Mouse (Mus musculus) hematopoietic stem cell, adult 5-6 weeks (primary cell): ENCODE results near the gene Cenpa. TPM values are rescaled to one million over a fixed set of nuclear protein-coding genes. Genes with fewer than 3 reads are reported as not detected.

Source experiments
- ATAC-seq, 2 experiments: fragments of 125-278 bp in 1 of 2; replicated peaks in 1 of 2; 2 replicates each; pipeline ENCODE4 v1.8.0; 2016 to 2017; ENCODE audit warnings: inconsistent platforms in 2 of 2, mild to moderate bottlenecking in 2 of 2, moderate number of reproducible peaks in 2 of 2, low read depth in 1 of 2, moderate TSS enrichment in 1 of 2; ENCODE audit not compliant: low FRiP score in 2 of 2, poor library complexity in 2 of 2, severe bottlenecking in 2 of 2, insufficient read depth in 1 of 2, low TSS enrichment in 1 of 2
- total RNA-seq: library from RNA; stranded (forward); fragments of 172-1452, 232-1000 nt; gene quantifications from 2 replicates; pipeline ENCODE4 v1.2.3, GENCODE M21; 2017

Cenpa gene
- total RNA-seq, 1 experiment from 2014 or later, result 74.1 TPM

DNA sequence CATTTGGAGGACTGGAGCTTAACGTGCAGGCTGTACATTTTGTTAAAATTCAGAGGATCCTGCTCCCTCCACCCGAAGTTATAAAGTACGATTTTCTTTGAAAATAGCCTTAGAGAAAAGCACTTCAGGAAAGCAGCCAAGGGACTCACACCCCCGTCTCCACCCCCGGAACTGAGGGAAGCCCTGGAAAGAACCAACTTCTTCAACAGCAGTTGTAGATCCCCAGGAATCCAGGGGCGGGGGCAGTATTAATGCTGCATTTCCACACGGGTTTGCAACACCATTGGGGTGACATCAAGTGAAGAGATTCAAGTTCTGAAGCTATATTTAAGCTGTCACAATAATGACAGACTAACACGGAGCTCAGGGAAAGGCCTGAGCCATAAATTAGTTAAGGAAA, 43.9 kb downstream of the Cenpa start:
- ATAC-seq, result no peak

DNA sequence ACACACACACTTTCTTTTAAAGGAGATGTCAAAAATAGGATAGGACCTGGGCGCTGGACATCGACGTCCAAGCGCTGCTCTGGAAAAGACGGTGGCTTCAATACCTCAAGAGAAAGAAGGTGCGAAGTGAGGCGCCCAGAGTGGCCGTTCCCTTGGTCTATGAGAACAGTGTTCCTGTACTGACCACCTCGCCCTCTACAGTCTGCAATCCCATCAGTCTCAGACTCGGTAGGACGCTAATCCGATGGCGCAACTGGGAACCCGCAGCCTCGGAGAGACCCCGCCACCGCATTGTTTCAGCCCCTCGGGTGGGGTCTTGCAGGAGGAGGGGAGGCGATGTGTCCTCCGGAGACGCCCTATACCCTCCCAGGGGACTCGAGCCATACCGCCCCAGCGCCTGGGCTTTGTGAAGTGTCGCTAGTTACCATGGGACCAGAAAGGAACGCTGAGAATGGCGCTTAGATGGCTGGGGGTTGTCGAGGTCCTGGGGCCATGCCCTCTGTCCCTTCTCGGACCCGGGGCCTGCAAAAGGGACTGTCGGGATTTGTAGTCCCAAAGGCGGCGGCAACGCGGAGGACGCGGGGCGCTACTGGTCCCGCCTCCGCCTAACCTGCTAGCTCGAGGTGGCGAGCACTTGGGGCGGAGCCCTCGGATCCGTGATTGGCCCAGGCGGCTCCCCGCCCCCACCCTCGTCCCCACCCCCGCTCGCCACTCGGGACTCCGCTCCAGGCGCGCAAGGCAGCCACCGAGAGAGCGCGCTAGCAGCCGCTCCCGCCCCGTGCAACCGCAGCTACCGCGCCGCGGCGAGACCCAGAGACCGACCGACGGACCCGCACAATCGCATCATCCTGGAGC, 44.8 kb downstream of the Cenpa start, which contains the start of gene Dpysl5:
Gene Dpysl5, plus strand, starts transcription at position 418 of the 855 bp plus-strand sequence.
- ATAC-seq, result no peak; a peak in 1 of 4 replicates

DNA sequence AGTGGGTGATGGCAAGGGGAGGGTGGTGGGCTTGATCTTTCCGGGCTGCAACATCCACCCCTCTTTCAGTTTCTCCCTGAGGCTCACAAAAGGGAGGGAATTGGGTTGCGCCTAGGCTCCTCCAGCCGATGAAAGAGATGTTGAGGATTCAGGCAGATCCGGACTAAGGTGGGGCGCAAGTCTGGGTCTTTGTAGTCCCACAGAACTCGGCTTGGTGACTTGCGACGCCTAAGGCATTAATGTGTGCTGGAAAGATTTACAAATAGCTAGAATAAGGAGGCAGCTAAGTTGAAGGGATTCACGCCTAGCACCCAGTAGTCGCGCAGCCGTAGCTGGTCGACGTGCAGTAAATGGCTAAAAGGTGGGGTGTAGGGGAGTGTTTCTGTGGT, 45.4 kb downstream of the Cenpa start:
- peak in 1 of 2 experiments; percentile 2; a peak in 1 of 4 replicates for ATAC-seq

DNA sequence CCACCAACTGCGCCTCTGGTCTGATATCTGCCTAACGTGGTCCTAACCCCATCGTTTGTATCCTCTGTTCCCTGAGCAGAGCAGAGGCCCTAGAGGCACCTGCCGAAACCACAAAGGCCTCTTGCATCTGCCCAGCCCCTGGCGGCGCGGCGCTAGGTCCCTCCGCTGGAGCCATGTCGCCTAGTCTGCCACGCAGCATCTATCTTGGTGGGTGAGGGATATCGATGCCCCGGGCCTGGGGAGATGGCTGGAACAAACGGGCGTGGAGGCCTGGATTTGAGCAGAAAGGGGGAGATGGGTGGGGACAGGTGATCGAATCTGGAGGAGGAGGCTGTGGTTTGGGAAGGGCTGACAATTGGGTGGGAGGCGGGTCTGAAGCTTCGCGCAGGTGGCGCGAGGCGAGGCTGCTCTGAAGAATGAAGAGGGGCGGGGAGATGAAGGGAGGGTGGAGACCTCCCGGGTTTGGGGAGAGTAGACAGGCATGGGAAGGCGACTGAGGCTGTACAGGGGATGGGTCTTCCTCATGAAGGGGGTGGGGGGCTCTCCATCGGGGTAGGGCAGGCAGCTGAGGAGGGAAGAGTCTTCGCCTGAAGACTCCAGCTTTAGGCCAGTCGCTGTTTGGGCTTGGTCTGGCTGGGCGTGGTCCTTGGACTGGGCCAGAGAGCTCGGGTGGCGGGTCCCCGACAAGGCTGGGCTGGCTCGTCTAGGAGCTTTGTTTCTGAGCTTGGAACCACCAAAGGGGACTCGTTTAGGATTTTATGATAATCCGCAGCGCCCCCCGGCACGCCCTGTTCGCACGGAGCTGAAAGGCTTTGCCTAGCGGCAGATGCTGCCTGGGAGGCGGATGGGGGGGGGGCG, 46.1 kb downstream of the Cenpa start:
- ATAC-seq, result peak in 1 of 2 experiments; percentile 50; a peak in 2 of 4 replicates

DNA sequence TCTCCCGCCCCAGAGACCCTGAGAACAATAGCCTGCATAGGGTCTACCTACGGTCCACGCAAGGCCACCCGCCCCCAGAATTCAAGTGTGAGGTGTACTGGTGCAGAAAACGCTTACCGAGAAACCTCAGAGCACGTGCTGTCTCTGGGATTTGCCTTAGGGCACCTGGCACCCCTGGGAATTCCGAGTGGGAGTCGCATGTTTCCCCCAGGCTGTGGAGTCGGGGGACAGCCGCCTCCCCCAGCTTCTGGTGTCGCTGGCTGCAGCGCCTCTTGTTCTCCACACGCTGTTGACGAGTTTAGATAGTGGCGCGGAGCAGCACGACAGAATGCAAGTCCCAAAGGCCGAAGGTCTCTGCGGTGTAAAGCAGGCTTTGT, 46.7 kb downstream of the Cenpa start:
- no peak for ATAC-seq

DNA sequence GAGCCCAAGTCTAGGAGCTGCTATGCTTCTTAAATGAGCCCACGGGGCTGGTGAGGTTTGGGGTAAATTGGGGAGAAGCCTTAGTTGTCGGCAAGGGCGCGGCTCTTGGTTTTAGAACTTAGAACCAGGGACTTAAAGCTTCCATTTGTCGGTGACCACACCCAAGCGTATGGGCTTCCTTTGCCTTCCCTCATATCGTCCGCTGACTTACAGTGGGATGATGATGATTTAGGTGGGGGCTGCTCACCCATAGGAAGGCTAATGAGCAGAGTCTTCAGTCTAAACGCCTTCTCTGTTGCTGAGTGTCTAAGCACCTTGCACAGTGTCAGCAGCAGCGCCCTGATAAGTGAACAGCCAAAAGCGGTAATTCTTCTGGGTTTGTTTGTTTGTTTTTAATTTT, 47.1 kb downstream of the Cenpa start:
- no peak for ATAC-seq

DNA sequence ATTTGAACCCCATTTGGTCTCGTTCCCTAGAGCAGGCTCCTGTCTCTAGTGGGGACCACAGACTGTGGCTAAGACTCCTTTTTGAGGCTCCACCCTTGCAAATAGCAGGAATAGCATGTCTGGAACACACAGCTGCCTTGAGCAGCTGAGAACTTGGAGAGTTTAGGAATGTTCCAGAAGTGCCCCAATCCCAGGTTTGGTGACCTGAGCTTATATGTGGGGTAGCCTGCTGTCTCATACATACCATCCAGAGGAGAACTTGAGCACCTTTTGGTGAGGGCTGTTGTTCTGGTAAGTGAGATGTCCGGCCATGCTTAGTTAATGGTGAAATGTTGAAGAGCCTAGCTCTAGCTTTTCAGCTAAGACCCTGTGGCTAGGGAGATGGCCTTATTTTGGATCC, 49.7 kb downstream of the Cenpa start:
- no peak for ATAC-seq

DNA sequence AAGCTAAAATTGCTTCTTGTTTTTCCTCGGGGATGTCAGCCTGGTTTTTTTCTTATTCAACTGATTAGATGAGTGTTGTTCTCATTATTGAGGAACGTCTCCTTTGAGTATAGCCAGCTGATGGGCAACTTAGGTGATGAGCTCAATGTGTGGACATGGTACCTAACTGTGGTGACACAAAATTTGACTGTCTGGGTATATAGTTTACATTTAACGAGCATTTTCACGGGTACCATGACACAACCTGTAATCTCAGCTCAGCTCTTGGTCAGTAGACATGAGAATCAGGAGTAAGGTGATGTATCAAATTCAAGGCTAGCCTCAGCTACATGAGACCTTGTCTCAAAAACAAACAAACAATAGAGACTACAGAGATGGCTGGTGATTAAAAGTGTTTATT, 50.9 kb downstream of the Cenpa start:
- ATAC-seq, result no peak

DNA sequence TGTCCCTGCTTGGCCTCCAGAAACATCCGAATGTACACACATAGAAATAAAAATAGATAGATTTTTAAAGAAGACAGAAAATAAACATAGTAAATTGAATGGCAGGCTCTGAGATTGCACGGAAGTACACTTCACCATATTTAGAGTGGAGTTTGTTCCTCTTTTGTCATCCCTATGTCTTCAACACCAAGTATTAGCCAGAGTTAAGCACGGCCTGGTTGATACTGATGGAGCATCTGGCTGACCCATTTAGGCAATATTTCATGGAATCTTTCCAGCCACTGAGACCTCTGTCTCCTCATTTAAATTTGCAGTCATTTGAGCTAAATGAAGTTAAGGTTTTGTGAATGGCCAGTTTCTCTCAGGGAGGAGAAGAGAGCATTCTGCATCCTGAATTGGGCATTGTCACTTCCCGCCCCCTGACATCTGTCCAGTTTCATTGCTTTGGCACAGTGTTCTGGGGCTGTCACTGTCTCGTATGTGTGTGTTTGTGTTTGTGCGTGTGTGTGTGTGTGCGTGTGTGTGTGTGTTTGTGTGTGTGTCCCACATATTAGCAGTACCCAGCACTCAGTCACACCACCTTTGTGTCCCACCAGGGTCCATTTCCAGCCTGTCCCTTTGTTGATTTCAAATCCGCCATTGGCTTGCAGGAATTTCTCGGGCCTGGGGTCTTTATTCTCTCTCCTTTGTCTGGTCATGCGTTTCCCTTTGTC, 51.6 kb downstream of the Cenpa start:
- no peak for ATAC-seq

DNA sequence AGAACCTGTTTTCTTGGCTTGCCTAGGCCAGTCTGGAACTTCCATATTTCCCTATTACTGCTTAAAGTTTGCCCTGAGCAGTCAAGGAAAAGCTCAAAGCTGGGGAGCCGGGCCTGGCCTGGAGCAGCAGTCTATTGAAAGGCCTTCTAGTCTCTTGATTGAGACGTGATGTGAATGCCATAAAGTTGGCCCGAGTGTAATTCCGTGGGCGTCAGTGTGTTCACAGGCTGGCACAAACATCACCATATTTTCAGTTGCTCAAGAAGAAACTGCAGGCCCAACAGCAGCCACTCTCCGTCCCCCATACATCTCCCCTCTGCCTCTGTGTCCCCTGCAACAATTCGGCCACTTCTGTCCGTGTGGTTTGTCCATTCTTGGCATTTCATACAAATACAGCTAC, 55.4 kb downstream of the Cenpa start:
- no peak for ATAC-seq

Other genes starting within 250 kb of the Cenpa start
- gene Otof, start 204.8 kb upstream of the Cenpa start, total RNA-seq, result 0.06 TPM in 1 of 2 replicates, not detected in the other
- gene 1700001C02Rik, start 200.7 kb upstream of the Cenpa start, total RNA-seq, result not detected in 2 replicates
- not detected in 2 replicates for gene Cib4, start 120.9 kb upstream of the Cenpa start, total RNA-seq
- 0.38 and 0.60 TPM in 2 replicates for gene Kcnk3, start 78.6 kb upstream of the Cenpa start, total RNA-seq
- gene Slc35f6, start 18.8 kb upstream of the Cenpa start, total RNA-seq, result 3.3 and 5.7 TPM in 2 replicates
- not detected in 2 replicates for gene Dpysl5, start 44.8 kb downstream of the Cenpa start, total RNA-seq
- 0.88 and 2.8 TPM in 2 replicates for gene Mapre3, start 147.9 kb downstream of the Cenpa start, total RNA-seq
- 12.0 and 17.8 TPM in 2 replicates for gene Tmem214, start 201.2 kb downstream of the Cenpa start, total RNA-seq
- 19.3 and 25.6 TPM in 2 replicates for gene Agbl5, start 221.9 kb downstream of the Cenpa start, total RNA-seq
- gene Ost4, start 241.0 kb downstream of the Cenpa start, total RNA-seq, result 190 and 197 TPM in 2 replicates
- 31.9 and 48.9 TPM in 2 replicates for gene Emilin1, start 246.6 kb downstream of the Cenpa start, total RNA-seq